Mouse (Mus musculus): ENCODE measurements around the gene Dnaja3.

DNA sequence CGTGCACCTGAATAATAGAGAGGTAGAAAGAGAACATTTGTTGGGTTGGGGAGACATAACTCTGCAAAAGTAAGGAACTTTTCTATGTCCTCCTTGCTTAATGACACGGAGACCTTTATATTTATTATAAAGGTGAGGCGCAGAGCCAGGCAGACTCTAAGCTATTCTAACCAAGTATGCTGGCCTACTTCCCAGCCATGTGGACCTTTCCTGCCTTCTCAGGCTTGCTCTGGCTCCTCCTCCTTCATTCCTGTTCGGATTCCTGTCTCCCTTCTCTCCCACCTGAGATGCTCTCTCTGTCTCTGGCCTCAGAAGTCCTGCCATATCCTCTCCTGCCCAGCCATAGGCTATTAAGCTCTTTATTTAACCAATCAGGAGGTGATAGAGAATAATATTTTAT lies 85.5 kb downstream of the Dnaja3 start:
- TF ChIP-seq CTCF (IDR thresholded peaks at IDR 0.05; ENCODE audit: low read depth) (no peak), EP300 (IDR thresholded peaks at IDR 0.05; ENCODE audit: low read depth) (no peak)
